Mouse (Mus musculus) liver, postnatal 0 days (tissue): ENCODE results near the gene Krtap10-10. TPM values are rescaled to one million over a fixed set of nuclear protein-coding genes. Genes with fewer than 3 reads are reported as not detected.

ENCODE experiments used
- ATAC-seq: fragments of 200-750 bp; cut with Nextera tagmentation; 2 replicates; pipeline ENCODE4 v1.8.0; 2017; ENCODE audit warnings: mild to moderate bottlenecking, moderate library complexity
- DNase-seq: peaks from one replicate; pipeline ENCODE4 v3.0.0-alpha.2; 2016
- H3K27ac ChIP-seq: fragments of 300-500 bp; sonication (generic); 2 replicates; pipeline ENCODE4 v1.5.1; 2014; ENCODE audit warnings: antibody characterized with exemption, moderate library complexity, mild to moderate bottlenecking, low read depth
- H3K27me3 ChIP-seq: fragments of 300-500 bp; sonication (generic); 2 replicates; pipeline ENCODE4 v1.6.1; 2014; ENCODE audit warnings: low read length, control low read depth, mixed read lengths; ENCODE audit not compliant: insufficient read depth
- H3K36me3 ChIP-seq: fragments of 300-500 bp; sonication (generic); replicated peaks from 2 replicates; pipeline ENCODE4 v1.6.1; 2014; ENCODE audit warnings: mild to moderate bottlenecking, control low read depth, low read length, moderate library complexity, mixed read lengths; ENCODE audit not compliant: insufficient read depth
- H3K4me1 ChIP-seq: fragments of 300-500 bp; sonication (generic); 2 replicates; pipeline ENCODE4 v1.6.1; 2014; ENCODE audit warnings: antibody characterized with exemption, mild to moderate bottlenecking, control low read depth; ENCODE audit not compliant: insufficient read depth
- H3K4me2 ChIP-seq: fragments of 300-500 bp; sonication (generic); 2 replicates; pipeline ENCODE4 v1.6.1; 2014; ENCODE audit warnings: low read depth, mild to moderate bottlenecking, low read length, moderate library complexity, mixed read lengths
- H3K4me3 ChIP-seq: fragments of 300-500 bp; sonication (generic); 2 replicates; pipeline ENCODE4 v1.5.1; 2014; ENCODE audit warnings: low read depth, low read length
- H3K9ac ChIP-seq: fragments of 300-500 bp; sonication (generic); replicated peaks from 2 replicates; pipeline ENCODE4 v1.6.1; 2014; ENCODE audit warnings: mild to moderate bottlenecking, moderate library complexity
- H3K9me3 ChIP-seq: fragments of 300-500 bp; sonication (generic); 2 replicates; pipeline ENCODE4 v1.6.1; 2016; ENCODE audit warnings: mild to moderate bottlenecking, control low read depth, low read length, mixed read lengths
- CTCF ChIP-seq: sonication (generic); IDR thresholded peaks from 2 replicates; pipeline ENCODE4 v1.5.1; 2016; ENCODE audit warnings: antibody characterized with exemption, low read depth
- EP300 ChIP-seq: IDR thresholded peaks from 2 replicates; pipeline ENCODE4 v1.6.1; 2016; ENCODE audit warnings: antibody characterized with exemption, low read depth, mild to moderate bottlenecking
- WGBS: fragments of 180-500 bp; shearing (Covaris S2); extraction: QIAGEN DNeasy Blood & Tissue Kit; methylation state at CpG from one replicate; pipeline ENCODE4 v1.1.7; 2014; ENCODE audit not compliant: insufficient replicate concordance; 5-methylcytosine and 5-hydroxymethylcytosine counted together
- polyA plus RNA-seq: library from polyadenylated mRNA; unstranded; fragments of >200 nt; fragmentation: Nextera tagmentation; extraction: Ambion mirVana; gene quantifications from 2 replicates; pipeline ENCODE4 v1.2.1, GENCODE M21; 2015

Krtap10-10 gene
- polyA plus RNA-seq, 1 experiment from 2014 or later, result not detected

- H3K4me2 ChIP-seq, result no peak within 1 kb of the TSS
- no peak for ATAC-seq
- H3K27ac ChIP-seq, result no peak within 1 kb of the TSS
- no peak within 1 kb of the TSS for H3K9ac ChIP-seq
- H3K27me3 ChIP-seq, result no peaks in the 10 kb centered on the region
- no peaks in the 10 kb centered on the region for H3K4me1 ChIP-seq
- no peak for DNase-seq
- WGBS, result 45% methylated on average over 7 of the region's 7 CpGs
- H3K4me3 ChIP-seq, result no peak within 1 kb of the TSS
- no peak for TF ChIP-seq CTCF
- no peak for TF ChIP-seq EP300
- no peaks in the 10 kb centered on the region for H3K9me3 ChIP-seq
- no peaks in the 10 kb centered on the region for H3K36me3 ChIP-seq
Observed at GRCm38 (mm10) chr10:77861675-77862074, 25.9 kb downstream of the Krtap10-10 start, which contains the start of gene Gm3285. Gene Gm3285, plus strand, starts transcription at chr10:77861975.

GRCm38 (mm10) chr10:77864067-77864761 is 28.5 kb downstream of the Krtap10-10 start:
- TF ChIP-seq EP300, result no peak
- no peak for TF ChIP-seq CTCF
- Histone ChIP-seq H3K4me3 (no peak overlapping the region), H3K27me3 (no peaks in the 10 kb centered on the region), H3K27ac (no peak overlapping the region), H3K36me3 (no peaks in the 10 kb centered on the region), H3K9me3 (no peaks in the 10 kb centered on the region), H3K4me2 (peak overlapping the region; percentile 47), H3K9ac (no peak overlapping the region), H3K4me1 (no peaks in the 10 kb centered on the region)
- 31% methylated on average over 14 of the region's 14 CpGs for WGBS
- DNase-seq, result peak; percentile 46
- ATAC-seq, result peak; percentile 79

GRCm38 (mm10) chr10:77864762-77865143 is 29.0 kb downstream of the Krtap10-10 start:
- H3K9me3 ChIP-seq, result no peaks in the 10 kb centered on the region
- no peaks in the 10 kb centered on the region for H3K4me1 ChIP-seq
- no peak for DNase-seq
- no peak overlapping the region for H3K9ac ChIP-seq
- no peaks in the 10 kb centered on the region for H3K36me3 ChIP-seq
- WGBS, result 33% methylated on average over 11 of the region's 11 CpGs
- ATAC-seq, result no peak
- TF ChIP-seq EP300, result no peak
- no peak for TF ChIP-seq CTCF
- no peaks in the 10 kb centered on the region for H3K27me3 ChIP-seq
- no peak overlapping the region for H3K4me3 ChIP-seq
- H3K27ac ChIP-seq, result no peak overlapping the region
- H3K4me2 ChIP-seq, result peak overlapping the region; percentile 47

- H3K9me3 ChIP-seq, result no peaks in the 10 kb centered on the region
- no peaks in the 10 kb centered on the region for H3K27me3 ChIP-seq
- ATAC-seq (no peak), DNase-seq (no peak)
- WGBS, result 17% methylated on average over 1 of the region's 1 CpGs
- H3K9ac ChIP-seq, result no peak overlapping the region
- H3K27ac ChIP-seq, result no peak overlapping the region
- H3K4me1 ChIP-seq, result no peaks in the 10 kb centered on the region
- TF ChIP-seq EP300, result no peak
- no peak for TF ChIP-seq CTCF
- H3K4me2 ChIP-seq, result no peak overlapping the region
- H3K36me3 ChIP-seq, result no peaks in the 10 kb centered on the region
- no peak overlapping the region for H3K4me3 ChIP-seq
Observed at GRCm38 (mm10) chr10:77867546-77867945, 31.8 kb downstream of the Krtap10-10 start.

- no peak overlapping the region for H3K27ac ChIP-seq
- H3K27me3 ChIP-seq, result no peaks in the 10 kb centered on the region
- no peak for ATAC-seq
- no peaks in the 10 kb centered on the region for H3K4me1 ChIP-seq
- H3K9me3 ChIP-seq, result no peaks in the 10 kb centered on the region
- no peak overlapping the region for H3K4me2 ChIP-seq
- DNase-seq, result no peak
- no peak overlapping the region for H3K4me3 ChIP-seq
- WGBS, result 75% methylated on average over 7 of the region's 7 CpGs
- H3K36me3 ChIP-seq, result no peaks in the 10 kb centered on the region
- no peak overlapping the region for H3K9ac ChIP-seq
- no peak for TF ChIP-seq CTCF
- no peak for TF ChIP-seq EP300
Observed at GRCm38 (mm10) chr10:77869651-77870050, 33.9 kb downstream of the Krtap10-10 start.

- H3K27ac ChIP-seq, result no peak overlapping the region
- H3K4me3 ChIP-seq, result no peak overlapping the region
- no peaks in the 10 kb centered on the region for H3K27me3 ChIP-seq
- no peak overlapping the region for H3K9ac ChIP-seq
- H3K9me3 ChIP-seq, result no peaks in the 10 kb centered on the region
- DNase-seq (peak; percentile 30), ATAC-seq (no peak)
- no peak overlapping the region for H3K4me2 ChIP-seq
- WGBS, result 59% methylated on average over 6 of the region's 6 CpGs
- H3K4me1 ChIP-seq, result no peaks in the 10 kb centered on the region
- TF ChIP-seq EP300, result no peak
- peak; percentile 54 for TF ChIP-seq CTCF
- H3K36me3 ChIP-seq, result no peaks in the 10 kb centered on the region
Observed at GRCm38 (mm10) chr10:77878985-77879384, 43.2 kb downstream of the Krtap10-10 start.

GRCm38 (mm10) chr10:77880305-77880704 is 44.6 kb downstream of the Krtap10-10 start:
- Histone ChIP-seq H3K4me3 (no peak overlapping the region), H3K27me3 (no peaks in the 10 kb centered on the region), H3K9me3 (no peaks in the 10 kb centered on the region), H3K27ac (no peak overlapping the region), H3K9ac (no peak overlapping the region), H3K4me2 (no peak overlapping the region), H3K4me1 (no peaks in the 10 kb centered on the region), H3K36me3 (no peaks in the 10 kb centered on the region)
- ATAC-seq (no peak), DNase-seq (no peak)
- TF ChIP-seq EP300 (no peak), CTCF (peak; percentile 24; the same call in 1 of the 2 replicates)
- WGBS, result 35% methylated on average over 3 of the region's 3 CpGs
